Mouse (Mus musculus): Measurements from ENCODE around the gene Shisa2.

GRCm38 (mm10) chr14:59644166-59644565, 19.1 kb downstream of the Shisa2 start:
- TF ChIP-seq CTCF (IDR thresholded peaks at IDR 0.05; ENCODE audit: control insufficient read depth, insufficient read depth, insufficient read length) (no peak), MAX (IDR thresholded peaks at IDR 0.05) (no peak)

Data from C2C12 (cell line).